Mouse (Mus musculus): Measurements from ENCODE around the gene Afap1.
A peak's percentile ranks its signal among the peaks of the same experiment; 100 is the strongest.

Afap1 gene

DNA sequence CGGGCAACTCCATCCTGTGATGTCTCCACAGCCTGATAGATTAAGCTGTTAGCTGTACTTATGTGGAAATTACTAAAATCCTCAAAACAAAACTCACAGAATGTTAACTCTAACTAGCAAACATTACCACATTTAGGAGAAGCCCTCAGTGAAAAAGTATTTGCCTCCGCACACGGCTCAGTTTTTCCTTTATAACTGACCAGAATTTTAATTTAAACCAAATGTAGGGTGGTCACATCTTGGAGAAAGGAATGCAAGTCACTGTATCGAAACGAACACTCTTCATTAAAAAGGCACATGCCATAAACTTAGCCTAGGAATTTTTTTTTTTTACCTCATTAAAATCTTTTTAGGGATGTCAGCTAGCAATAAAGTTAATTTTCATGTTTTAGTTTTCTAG, 87.4 kb downstream of the Afap1 start:
- DNase-seq = no peak

DNA sequence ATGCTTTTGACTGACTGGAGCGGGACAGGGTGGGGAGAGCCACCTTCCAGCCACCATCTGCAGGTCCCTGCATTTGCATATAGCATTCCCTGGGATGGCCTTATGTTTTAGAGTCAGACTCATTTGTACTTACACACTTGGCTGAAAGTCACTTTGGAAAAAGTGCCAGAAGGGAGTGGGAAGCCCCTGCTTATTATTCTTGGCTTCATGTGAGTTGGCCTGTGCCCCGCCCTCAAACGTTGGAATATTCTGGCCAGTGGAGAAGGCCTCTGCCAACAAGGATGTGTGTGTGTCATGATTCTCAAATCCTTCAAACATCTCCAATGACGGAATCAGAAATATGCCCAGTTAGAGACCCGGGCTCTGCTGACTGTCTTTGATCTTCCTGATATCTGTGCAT, 88.2 kb downstream of the Afap1 start:
- DNase-seq = no peak

DNA sequence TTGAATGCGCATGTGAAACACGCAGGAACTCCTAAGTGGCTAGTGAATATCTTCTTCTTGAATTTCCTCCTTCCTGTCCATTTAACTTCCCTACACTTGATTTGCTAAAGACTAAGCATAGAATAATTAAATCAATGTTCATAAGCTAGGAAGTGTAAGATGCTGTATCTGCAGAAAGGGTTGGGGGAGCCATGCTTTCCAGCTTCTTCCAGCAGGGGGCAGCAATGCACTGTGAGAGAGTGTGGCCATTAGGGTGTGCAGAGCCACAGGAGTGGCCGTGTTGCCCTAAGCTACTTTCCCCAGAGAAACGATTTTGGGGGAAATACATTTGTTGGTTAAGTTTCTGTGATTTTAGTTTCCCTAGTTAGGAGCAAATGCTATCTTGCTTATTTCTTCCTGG, 88.9 kb downstream of the Afap1 start:
- peak; percentile 84 for DNase-seq

DNA sequence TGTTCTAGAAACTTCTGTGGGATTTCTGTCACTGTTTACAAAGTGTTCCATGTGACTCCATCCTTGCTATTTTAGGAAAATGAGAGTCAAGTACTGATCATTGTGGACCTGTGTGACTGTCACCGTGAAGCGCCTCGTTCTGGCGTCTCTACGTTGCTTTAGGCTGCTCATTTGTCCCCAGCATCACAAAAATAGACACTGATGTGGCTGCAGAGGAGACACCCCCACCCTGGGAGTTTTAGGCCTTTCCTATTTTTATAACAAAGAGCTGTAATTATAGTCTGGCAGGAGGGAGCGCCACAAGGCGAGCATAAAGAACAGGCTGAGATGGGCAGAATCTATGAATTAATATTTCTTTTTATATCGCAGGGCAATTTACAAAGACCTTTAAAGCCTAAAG, 92.5 kb downstream of the Afap1 start:
- DNase-seq = no peak

DNA sequence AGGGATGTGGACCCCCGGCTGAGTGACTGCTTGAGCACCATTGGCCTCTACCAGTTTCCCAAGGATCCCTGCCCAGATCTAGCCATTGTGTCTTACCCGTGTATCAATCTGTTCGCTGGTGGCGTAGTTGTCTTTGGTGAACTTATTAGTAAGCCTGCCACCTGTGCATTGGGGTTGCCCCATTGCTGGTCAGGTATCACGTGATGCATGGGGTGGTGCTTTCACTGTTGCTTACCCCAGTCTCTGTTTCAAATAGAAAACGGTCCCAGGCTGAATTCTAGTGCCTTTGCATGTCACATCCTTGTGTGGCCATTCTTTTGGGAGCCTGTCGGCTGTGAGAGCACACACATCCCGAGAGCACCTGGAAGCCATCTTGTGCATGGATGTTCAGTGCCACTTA, 95.0 kb downstream of the Afap1 start:
- DNase-seq = no peak

DNA sequence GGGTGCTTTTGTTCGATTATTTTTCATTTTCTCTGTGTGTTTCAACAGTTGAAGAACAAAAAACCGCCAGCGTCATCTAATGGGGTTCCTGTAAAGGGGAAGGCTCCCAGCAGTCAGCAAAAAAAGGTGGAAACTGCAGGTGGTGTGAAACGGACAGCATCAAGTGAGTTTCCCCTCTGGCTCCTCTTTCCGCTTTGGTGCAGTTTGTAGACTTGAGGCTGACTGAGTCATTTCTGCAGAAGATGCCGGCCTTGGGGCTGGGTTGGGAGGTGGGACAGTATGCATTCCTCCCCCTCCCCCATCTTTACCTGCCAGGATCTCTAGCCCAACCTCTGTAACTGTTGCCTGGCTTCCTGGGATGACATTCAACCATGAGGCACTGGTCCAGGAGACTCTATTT, 96.4 kb downstream of the Afap1 start:
- DNase-seq = no peak

DNA sequence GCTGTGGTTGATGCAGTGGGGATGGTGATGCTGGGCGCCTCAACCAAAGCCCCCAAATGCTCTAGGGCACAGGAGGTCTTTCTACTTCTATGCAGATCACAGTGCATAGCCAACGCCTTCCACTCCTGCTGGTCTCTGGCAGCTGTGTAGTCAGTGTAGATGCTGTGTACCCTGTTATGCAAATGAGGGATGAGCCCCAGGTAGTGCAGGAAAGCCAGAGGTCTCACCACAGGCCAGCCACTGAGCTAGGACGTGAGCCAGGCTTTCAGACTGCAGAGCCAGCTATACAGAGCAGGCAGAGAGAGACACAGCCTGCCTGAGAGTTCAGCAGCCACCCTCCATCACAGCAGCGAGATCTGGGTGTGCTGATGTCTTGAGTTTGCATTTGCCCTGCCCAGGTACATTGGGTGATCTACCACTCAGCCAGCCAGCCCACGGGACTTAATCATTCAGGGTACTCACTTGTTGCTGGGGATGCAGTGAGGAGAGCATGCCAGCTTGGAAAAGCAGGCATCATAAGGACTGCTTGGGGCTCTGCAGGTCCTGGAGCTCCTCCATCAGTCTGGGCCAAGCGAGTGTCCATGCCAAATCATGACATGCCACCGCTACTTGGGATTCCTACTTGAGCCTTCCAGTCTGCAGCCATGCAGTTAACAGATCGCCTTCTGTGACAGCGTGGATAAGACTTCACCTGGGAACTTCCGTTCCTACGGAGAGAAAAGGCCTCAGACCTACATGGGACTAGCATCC, 97.0 kb downstream of the Afap1 start:
- DNase-seq = no peak

DNA sequence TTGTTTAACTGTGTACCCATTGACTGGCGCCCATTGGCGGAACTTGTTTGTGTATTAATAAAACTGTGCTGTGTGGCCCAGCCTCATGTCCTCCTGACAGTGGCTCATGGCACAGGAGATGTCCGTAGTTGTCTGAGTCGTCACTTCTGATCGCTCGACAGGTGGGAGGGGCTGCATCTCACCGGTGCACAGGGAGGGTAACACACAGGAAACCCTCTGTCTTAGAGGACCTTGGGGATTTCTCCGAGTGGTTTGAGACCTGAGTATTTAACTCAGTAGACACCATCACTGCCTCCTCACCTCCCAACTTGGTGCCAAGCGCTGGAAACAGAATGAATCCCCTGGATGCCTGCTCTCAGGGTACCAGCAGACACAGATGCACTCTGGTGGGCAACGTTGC, 110.7 kb downstream of the Afap1 start:
- DNase-seq = peak; percentile 16

DNA sequence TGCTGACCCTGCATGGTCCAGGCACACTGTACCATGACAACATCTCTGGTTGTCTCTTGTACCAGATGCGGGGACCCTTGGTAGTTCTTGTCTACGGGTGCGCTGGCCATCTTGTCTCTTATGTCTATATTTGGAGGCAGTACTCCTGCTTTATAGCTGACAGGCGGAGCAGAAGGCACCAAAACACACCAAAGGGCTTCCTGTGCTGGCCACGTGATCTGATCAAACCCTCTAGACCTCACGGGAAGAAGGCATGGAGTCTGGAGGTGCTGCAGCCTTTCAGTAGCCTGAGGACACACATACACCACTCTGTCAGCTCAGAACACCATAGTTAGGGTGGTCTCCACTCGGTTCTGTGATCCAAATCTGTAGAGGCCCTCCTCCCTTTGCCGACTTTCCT, 113.0 kb downstream of the Afap1 start:
- peak; percentile 58 for DNase-seq

DNA sequence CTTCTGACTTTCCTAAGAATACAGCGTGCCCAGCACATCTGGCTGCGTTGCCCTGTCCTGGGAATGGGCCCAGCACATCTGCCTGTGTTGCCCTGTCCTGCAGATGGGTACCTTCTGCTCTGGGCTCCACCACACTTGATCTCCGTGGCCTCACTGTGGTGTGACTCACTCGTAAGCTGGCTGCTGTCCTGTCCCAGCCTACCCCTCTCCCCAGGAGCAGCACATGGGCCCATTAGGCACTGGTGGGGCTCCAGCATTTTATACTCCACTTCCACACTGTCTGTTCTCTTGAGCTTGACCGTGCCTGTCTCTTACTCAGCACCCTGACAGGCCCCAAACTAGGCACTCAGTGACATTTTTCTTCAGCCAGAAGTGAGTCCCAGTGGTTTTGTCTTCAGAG, 113.5 kb downstream of the Afap1 start:
- DNase-seq = no peak

DNA sequence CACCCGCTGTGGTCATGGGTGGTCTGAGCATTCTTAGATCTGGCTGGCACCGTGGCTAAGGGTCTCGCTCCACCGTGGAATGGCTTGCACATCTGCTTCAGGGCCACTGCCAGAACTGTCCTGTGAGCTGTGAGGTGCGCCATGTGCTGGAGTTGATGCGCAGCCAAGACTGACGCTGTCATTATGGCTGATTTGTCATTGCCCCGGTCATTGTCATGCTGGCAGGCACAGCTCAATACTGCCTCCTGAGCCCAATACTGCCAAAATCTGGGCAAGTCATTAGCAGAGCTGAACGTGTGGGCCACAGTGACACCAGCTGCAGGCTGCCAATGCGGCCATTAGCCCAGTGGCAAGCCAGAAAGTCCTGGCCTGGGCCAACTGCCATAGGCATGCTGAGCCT, 114.5 kb downstream of the Afap1 start:
- no peak for DNase-seq

DNA sequence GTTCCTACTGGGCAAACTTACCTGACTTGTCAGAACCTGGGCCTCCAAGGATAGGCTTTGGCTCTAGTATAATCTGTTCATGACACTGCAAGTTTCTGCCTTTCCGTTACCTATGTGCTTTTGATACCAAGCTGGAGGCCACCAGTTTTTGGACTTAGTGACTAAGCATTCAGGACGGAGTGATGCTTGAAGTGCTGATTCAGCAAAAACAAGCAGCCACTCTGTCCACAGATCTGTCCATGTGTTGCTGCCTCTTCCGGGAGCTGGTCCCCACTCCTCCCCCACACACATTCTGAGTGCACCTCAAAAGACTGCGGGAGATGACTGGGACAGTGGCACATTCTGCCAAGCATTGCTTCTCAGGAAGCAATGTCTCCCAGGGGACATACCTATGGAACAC, 116.3 kb downstream of the Afap1 start:
- DNase-seq = no peak

DNA sequence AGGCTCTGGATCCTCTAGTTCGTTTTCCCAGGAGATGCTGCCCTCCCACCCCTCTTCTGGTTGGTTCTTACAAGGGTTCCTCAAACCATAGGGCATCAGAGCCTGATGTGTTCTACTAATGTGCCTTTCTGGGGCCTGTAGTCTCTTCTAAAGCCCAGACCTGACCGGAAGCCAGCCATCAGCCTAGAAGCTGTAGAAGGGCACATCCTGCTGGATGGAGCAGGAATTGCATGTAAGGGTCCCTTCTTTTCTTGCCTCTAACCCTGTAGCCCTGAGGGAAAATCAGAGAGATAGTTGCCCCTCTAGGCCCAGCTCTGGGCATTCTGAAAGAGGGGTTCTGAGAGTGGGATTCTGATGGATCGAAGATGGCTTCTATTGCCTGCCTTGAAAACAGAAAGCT, 125.2 kb downstream of the Afap1 start:
- DNase-seq = peak; percentile 45

DNA sequence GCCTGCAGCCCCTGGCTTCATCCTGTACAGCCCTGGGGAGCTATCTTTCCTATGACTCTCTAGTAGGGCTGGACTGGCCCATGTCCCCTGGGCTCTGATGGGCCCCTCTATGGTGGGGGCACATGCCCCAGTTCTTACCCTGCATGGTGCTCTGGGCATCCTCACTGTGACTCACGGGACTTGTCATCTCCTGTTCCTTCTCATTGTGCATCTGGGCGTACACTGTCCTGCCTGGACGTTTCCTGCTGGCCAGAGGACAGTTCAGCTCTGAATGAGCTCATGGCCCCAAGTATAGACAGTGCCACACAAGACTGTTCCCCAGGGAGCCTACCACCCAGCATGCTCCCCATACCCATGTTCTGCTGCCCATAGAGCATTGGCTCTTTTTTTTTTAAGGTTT, 128.0 kb downstream of the Afap1 start:
- no peak for DNase-seq

DNA sequence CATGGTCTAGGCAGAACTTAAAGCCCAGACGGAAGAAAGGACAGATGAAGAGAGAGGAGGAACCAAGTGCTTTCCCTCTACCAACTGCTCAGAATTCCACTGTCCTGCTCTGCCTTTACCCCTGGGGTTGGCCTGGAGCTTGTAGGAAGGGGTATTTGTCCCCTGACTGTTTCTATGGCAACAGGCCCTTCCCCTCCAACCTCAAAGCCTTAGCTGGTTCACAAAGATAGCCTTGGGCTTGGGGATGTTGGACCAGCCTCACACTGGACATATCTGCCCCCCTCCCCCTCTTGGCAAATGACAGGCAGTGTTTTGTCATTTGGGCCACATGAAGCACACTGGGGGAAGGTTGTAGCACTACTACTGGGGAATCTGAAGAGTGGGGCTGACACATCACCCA, 129.2 kb downstream of the Afap1 start:
- no peak for DNase-seq

DNA sequence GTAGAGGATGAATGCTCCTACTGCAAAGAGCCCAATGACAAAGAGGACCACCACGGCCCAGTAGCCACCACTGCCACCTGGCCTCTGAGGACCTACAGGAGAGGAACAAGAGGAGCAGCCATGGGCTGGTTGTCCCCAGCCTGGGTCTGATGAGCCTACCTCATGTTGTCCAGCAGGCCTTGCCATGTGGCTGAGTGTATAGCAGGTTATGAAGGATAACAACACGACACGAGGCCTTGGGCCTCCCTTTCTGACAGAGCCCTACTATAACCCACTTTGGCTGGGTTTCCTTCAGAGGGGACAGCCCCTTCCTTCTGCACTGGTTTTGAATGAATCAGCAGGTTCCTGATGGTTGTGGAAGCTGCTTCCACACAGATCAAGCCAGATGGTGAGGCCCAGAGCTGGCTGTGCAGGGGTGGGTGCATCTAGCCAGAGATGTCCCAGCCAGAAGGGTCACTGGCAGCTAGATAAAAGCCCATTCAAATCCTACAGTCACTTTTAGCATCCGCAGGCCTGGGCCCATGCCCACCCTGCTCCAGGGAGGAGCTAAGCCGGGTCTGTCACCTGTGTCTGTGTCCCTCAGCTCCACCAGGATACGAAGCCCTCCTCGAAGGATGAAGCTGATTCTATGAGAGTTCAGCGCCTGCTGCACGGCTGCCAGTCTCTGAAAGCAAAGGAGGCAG, 131.0 kb downstream of the Afap1 start:
- no peak for DNase-seq

DNA sequence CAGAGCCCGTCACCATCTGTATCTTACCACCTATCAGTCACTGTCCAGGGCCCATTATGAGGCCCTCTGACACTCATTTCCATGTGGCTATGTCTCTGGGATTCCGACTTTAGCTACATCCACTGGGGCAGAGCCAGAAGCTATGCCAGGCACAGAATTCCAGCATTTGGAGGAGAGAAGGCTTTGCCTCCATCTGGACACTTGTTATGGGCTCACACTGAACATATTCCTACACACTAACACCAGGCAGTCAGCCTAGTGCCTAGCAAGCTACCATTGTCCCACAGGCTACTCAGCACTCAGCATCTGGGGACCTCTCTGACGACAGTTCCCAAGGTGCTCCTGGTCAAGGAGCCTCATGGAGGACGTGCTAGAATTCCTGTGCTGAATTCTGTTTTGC, 132.0 kb downstream of the Afap1 start:
- no peak for DNase-seq

DNA sequence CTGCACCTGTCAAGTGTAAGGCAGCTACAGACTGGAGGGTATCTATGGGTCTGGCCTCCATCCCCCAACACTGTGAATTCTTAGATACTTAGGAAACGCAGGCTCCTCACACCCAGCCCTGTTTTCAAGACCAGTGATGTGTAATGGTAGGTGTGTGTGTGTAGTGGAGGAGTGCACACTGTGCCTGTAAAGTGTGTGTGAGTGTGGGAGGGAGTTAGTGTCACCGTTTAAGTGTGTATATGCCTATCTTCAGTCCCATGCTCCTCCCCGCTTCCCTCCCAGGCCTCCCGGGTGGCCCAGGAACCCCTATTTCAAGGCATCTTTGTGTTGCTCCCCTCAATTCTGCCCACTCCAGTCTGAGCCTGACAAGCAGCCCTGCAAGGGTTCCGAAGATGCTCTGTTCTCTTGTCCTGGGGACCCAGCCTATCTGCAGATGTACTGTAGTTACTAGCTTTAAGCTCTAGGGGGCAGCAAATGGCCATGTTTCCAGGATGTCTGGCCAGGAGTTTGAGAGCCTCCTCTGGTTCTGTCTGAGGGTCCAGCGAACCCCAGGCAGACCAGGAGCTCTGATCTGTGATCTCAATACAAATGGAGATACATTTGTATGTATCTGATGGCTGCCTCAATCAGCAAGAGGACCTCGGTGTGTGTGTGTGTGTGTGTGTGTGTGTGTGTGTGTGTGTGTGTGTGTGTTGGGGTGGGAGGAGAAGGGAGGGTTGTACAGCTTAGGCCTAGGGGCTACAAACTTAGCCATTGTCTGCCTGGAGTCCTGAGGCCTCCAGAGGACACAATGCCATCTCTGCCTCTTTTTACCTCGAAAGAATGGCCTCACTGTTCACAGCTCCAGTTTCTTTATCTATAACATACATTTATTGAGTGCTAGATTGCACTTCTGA, 140.7 kb downstream of the Afap1 start:
- DNase-seq = peak; percentile 56

DNA sequence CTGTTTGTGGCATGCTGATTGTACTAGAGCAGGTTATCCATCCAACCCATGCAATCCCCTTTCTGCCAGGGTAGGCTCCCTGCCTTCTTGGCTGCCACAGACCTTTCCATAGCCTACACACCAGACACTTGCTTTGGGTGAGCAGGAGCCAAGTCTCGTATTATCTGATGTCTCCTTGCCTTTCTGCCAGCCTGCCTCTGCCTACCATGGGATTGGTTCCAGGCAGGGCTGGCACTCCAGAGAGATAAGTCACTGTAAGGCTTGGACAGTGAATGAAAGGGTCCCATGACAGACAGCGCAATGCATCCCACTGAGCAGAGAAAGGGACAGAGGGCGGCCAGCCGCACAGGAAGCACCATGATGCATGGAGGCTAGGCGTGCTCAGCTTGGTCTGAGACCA, 146.5 kb downstream of the Afap1 start:
- DNase-seq = no peak

DNA sequence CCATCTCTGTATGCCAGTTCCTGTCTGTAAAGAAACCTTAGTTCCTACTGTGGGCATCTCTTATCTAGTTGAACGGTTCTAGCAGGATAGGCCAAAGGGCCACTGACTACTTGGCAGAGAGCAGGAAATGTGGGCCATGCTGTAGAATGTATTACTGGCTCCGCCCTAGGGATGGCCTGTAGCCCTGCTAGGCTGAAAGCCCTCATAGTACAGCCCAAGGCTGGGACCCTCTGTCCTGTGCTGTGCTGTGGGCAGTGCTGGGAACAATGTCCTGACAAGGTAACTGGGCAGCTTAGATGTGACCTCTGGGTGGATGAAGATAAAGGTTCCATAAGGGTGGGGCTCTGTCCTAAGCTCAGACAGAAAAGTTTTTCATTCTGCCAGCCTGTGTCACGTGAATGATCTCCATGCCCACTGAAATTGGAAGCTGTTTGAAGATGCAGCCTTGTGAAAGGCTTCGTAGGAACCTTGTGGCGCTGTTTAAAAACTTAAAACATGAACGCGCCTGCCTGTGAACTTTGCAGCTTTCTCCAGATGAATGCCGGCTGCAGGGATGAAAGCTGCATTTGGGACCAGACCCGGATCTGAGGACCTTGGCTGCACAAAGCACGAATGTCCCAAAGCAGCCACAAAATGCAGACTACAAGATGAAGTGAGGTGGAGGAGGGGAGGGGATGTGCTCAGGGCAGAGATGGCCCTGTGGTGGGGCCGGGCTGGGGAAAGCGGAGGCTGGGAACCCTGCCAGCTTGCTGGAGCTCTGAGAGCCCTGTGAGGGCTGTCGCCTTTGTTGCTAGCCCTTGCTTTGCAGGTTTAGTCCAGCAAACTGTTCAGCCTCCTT, 147.5 kb downstream of the Afap1 start:
- DNase-seq = no peak

DNA sequence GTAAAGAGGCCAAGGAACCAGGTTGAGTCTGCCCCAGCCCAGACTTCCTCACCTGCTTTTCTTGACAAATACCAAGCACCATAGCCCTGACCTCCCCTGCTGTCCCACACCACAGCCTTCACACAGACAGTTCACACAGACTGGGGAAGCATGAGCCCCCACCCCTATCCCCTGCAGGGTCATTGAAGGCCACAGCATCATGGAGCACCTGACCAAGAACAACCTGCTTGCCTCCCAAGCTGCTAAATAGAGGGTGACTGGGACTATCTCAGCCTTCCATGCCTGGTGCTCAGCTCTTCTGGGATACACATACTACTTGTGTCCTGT, 148.1 kb downstream of the Afap1 start:
- no peak for DNase-seq

DNA sequence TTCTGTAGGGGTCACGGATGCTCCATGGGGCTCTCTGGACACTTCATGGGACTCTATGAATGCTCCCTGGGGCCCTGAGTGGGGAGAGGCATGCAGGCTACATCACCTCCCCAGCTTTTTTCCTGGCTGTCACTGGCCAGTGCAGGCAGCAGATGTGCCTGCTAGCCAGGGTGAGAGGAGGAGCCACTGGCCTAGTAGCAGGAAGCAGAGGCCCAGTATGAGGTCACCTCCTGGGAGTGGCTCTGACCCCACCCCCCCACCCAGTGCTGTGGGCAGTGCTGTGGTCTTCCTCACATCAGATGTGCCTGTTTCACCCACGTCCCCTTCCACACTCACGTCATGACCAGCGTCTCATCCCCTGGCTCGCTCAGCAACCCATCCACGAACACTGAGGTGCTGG, 148.6 kb downstream of the Afap1 start:
- DNase-seq = no peak

DNA sequence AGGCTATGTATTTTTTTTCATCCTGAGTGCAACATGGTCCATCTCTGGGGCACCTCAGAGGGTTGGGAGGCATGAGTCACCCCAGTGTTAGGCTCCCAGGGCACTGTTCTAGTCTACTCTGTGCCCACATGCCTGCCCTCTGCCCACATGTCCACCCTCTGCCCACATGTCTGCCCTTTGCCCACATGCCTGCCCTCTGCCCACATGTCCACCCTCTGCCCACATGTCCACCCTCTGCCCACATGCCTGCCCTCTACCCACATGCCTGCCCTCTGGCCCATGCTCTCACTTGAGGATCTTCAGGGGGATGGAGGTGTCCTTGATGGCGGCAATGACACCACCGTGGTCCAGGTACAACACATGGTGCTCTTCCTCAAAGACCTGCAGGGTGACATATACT, 150.0 kb downstream of the Afap1 start:
- no peak for DNase-seq

All from thymus, postnatal 25 days (tissue).